Mouse (Mus musculus) G1E (cell line): ENCODE measurements around the gene Slc44a2.

Experiments used
- CTCF ChIP-seq: IDR thresholded peaks from 2 replicates; pipeline ENCODE4 v1.5.1; 2012; ENCODE audit warnings: low read depth, low read length, inconsistent platforms, mixed read lengths
- GATA1 ChIP-seq: IDR thresholded peaks from 2 replicates; pipeline ENCODE4 v1.6.1; 2012; ENCODE audit warnings: borderline replicate concordance, low read length, inconsistent platforms, mixed read lengths
- TAL1 ChIP-seq: conservative IDR thresholded peaks from 2 replicates; pipeline ENCODE4 v1.6.1; 2012; ENCODE audit warnings: low read depth, low read length, inconsistent platforms, mixed read lengths

GRCm38 (mm10) chr9:21319503-21319902 lies 995 bp upstream of the Slc44a2 start:
- TF ChIP-seq GATA1 (no peak), CTCF (no peak), TAL1 (no peak)
